Mouse (Mus musculus) CH12.LX (cell line): ENCODE measurements at regions not wholly inside any gene's neighbourhood (a gene's known extent, or its start where the extent isn't known, plus 50 kb on each side); places are given as distances from the start of the nearest gene placed in this dataset.

Experiments used
- DNase-seq: peaks from one replicate; pipeline ENCODE4 v3.0.0-alpha.2; 2013; ENCODE audit errors: extremely low read depth
- H3K27ac ChIP-seq: 2 replicates; pipeline ENCODE4 v1.5.1; 2012; ENCODE audit warnings: low read depth, mild to moderate bottlenecking, control low read depth, moderate library complexity; ENCODE audit not compliant: insufficient read depth
- H3K27me3 ChIP-seq: replicated peaks from 2 replicates; pipeline ENCODE3; 2012; ENCODE audit warnings: inconsistent platforms
- H3K36me3 ChIP-seq, 2 experiments: replicated peaks in 1 of 2; 2 replicates each; pipeline versions ENCODE3 to v1.6.1; 2012; ENCODE audit warnings: inconsistent platforms in 1 of 2, low read length in 1 of 2, mild to moderate bottlenecking in 1 of 2, mixed read lengths in 1 of 2, moderate library complexity in 1 of 2; ENCODE audit not compliant: control insufficient read depth in 1 of 2, insufficient read depth in 1 of 2
- H3K4me1 ChIP-seq, 2 experiments: 2 replicates each; pipeline ENCODE4 v1.6.1; 2012; ENCODE audit warnings: inconsistent platforms in 1 of 2, moderate library complexity in 1 of 2; ENCODE audit not compliant: insufficient read depth in 2 of 2, control insufficient read depth in 1 of 2
- H3K4me2 ChIP-seq: 2 replicates; pipeline ENCODE4 v1.6.1; 2012; ENCODE audit warnings: low read depth, mild to moderate bottlenecking, control low read depth; ENCODE audit not compliant: poor library complexity, insufficient read depth, severe bottlenecking
- H3K4me3 ChIP-seq, 3 experiments: fragments of 150-350 bp in 1 of 3; sonication (generic) in 1 of 3; replicated peaks in 1 of 3; 2 replicates each; pipeline versions ENCODE3 to v1.5.1; 2011 to 2012; ENCODE audit warnings: low read depth in 2 of 3, low read length in 2 of 3, mild to moderate bottlenecking in 2 of 3, moderate library complexity in 2 of 3, control low read depth in 1 of 3, improper control_type of control experiment in 1 of 3, inconsistent platforms in 1 of 3, mixed read lengths in 1 of 3; ENCODE audit not compliant: poor library complexity in 1 of 3
- H3K79me2 ChIP-seq: replicated peaks from 2 replicates; pipeline ENCODE4 v1.6.1; 2012; ENCODE audit warnings: mild to moderate bottlenecking, moderate library complexity; ENCODE audit not compliant: control insufficient read depth, poor library complexity, insufficient read depth, severe bottlenecking; ENCODE audit errors: extremely low read depth
- H3K9ac ChIP-seq: 2 replicates; pipeline ENCODE4 v1.6.1; 2012; ENCODE audit warnings: low read depth, mild to moderate bottlenecking, control low read depth, moderate library complexity; ENCODE audit not compliant: insufficient read depth
- H3K9me3 ChIP-seq: replicated peaks from 2 replicates; pipeline ENCODE3; 2012; ENCODE audit warnings: low read length, inconsistent platforms, mixed read lengths
- CHD1 ChIP-seq: IDR thresholded peaks from 2 replicates; pipeline ENCODE4 v1.6.1; 2012; ENCODE audit warnings: low read depth, low read length, improper control_type of control experiment, inconsistent platforms
- E2F4 ChIP-seq: IDR thresholded peaks from 2 replicates; pipeline ENCODE4 v1.6.1; 2011; ENCODE audit warnings: low read depth, low read length, improper control_type of control experiment; ENCODE audit not compliant: insufficient replicate concordance
- ELF1 ChIP-seq: IDR thresholded peaks from 2 replicates; pipeline ENCODE4 v1.6.1; 2014; ENCODE audit warnings: low read depth, mild to moderate bottlenecking, inconsistent platforms, low read length, improper control_type of control experiment
- EP300 ChIP-seq: IDR thresholded peaks from 2 replicates; pipeline ENCODE4 v1.6.1; 2011; ENCODE audit warnings: low read length, improper control_type of control experiment
- ETS1 ChIP-seq: conservative IDR thresholded peaks from 2 replicates; pipeline ENCODE4 v1.6.1; 2012; ENCODE audit warnings: low read depth, mild to moderate bottlenecking, inconsistent platforms, low read length, improper control_type of control experiment, moderate library complexity
- GABPA ChIP-seq: IDR thresholded peaks from 2 replicates; pipeline ENCODE4 v1.6.1; 2012; ENCODE audit warnings: low read depth, low read length, improper control_type of control experiment, inconsistent platforms; ENCODE audit not compliant: insufficient replicate concordance
- HCFC1 ChIP-seq: IDR thresholded peaks from 2 replicates; pipeline ENCODE4 v1.6.1; 2012; ENCODE audit warnings: low read depth, mild to moderate bottlenecking, inconsistent platforms, low read length, improper control_type of control experiment
- IRF4 ChIP-seq: IDR thresholded peaks from 2 replicates; pipeline ENCODE4 v1.6.1; 2014; ENCODE audit warnings: low read depth, mild to moderate bottlenecking, inconsistent platforms, low read length, improper control_type of control experiment
- JUND ChIP-seq: conservative IDR thresholded peaks from 2 replicates; pipeline ENCODE4 v1.6.1; 2011; ENCODE audit warnings: low read depth, low read length, improper control_type of control experiment
- MAX ChIP-seq: IDR thresholded peaks from 2 replicates; pipeline ENCODE4 v1.6.1; 2011; ENCODE audit warnings: low read length, improper control_type of control experiment
- MAZ ChIP-seq: IDR thresholded peaks from 2 replicates; pipeline ENCODE4 v1.6.1; 2012; ENCODE audit warnings: low read depth, mild to moderate bottlenecking, inconsistent platforms, low read length, improper control_type of control experiment, moderate library complexity
- NELFE ChIP-seq: IDR thresholded peaks from 2 replicates; pipeline ENCODE4 v1.6.1; 2011; ENCODE audit warnings: low read depth, low read length, improper control_type of control experiment
- NRF1 ChIP-seq: IDR thresholded peaks from 2 replicates; pipeline ENCODE4 v1.6.1; 2014; ENCODE audit warnings: low read depth, mild to moderate bottlenecking, inconsistent platforms, low read length, improper control_type of control experiment, moderate library complexity
- PAX5 ChIP-seq: IDR thresholded peaks from 2 replicates; pipeline ENCODE4 v1.6.1; 2012; ENCODE audit warnings: low read length, inconsistent platforms, mixed read lengths
- SIN3A ChIP-seq: IDR thresholded peaks from 2 replicates; pipeline ENCODE4 v1.6.1; 2012; ENCODE audit warnings: low read length, improper control_type of control experiment, inconsistent platforms
- TCF12 ChIP-seq: IDR thresholded peaks from 2 replicates; pipeline ENCODE4 v1.6.1; 2014; ENCODE audit warnings: low read depth, mild to moderate bottlenecking, inconsistent platforms, low read length, improper control_type of control experiment
- UBTF ChIP-seq: IDR thresholded peaks from 2 replicates; pipeline ENCODE4 v1.6.1; 2012; ENCODE audit warnings: low read depth, mild to moderate bottlenecking, inconsistent platforms, low read length, improper control_type of control experiment, moderate library complexity
- USF1 ChIP-seq: IDR thresholded peaks from 2 replicates; pipeline ENCODE4 v1.6.1; 2014; ENCODE audit warnings: low read depth, mild to moderate bottlenecking, inconsistent platforms, low read length, improper control_type of control experiment
- USF2 ChIP-seq: conservative IDR thresholded peaks from 2 replicates; pipeline ENCODE4 v1.6.1; 2011; ENCODE audit warnings: low read depth, low read length, improper control_type of control experiment
- ZC3H11A ChIP-seq: IDR thresholded peaks from 2 replicates; pipeline ENCODE4 v1.6.1; 2012; ENCODE audit warnings: low read depth, mild to moderate bottlenecking, inconsistent platforms, low read length, improper control_type of control experiment
- ZKSCAN1 ChIP-seq: IDR thresholded peaks from 2 replicates; pipeline ENCODE4 v1.6.1; 2012; ENCODE audit warnings: low read depth, inconsistent platforms, low read length, improper control_type of control experiment, borderline replicate concordance
- ZMIZ1 ChIP-seq: IDR thresholded peaks from 2 replicates; pipeline ENCODE4 v1.6.1; 2012; ENCODE audit warnings: low read depth, mild to moderate bottlenecking, inconsistent platforms, low read length, improper control_type of control experiment
- dilution Hi-C: fragments of 300-500 bp; cut with MboI; formaldehyde crosslinking; loops from 2 replicates; pipeline ENCODE4 v1.14.3; 2020; ENCODE audit warnings: low sequenced_read_pairs; ENCODE audit not compliant: extremely low pct_unique_long_range_greater_than_20kb, extremely low pct_ligation_motif_present
- in situ Hi-C: fragments of 300-500 bp; cut with MboI; formaldehyde crosslinking; loops from 3 replicates; pipeline ENCODE4 v1.14.3; 2019; ENCODE audit warnings: low sequenced_read_pairs, low pct_ligation_motif_present, low pct_unique_long_range_greater_than_20kb, mixed read lengths

- peaks cover 2% of the 10 kb centered on the region for H3K27me3 ChIP-seq
- H3K4me3 ChIP-seq, result no peak overlapping the region
- H3K27ac ChIP-seq, result no peak overlapping the region
- dilution Hi-C loops, result no loop called here
- TF ChIP-seq HCFC1 (no peak), NELFE (no peak), ETS1 (no peak), PAX5 (no peak), ZKSCAN1 (no peak), NRF1 (no peak), SIN3A (no peak), ELF1 (no peak), GABPA (no peak), USF1 (no peak), JUND (no peak), E2F4 (no peak), MAX (no peak), UBTF (no peak), IRF4 (no peak), EP300 (no peak), TCF12 (no peak), ZMIZ1 (no peak), ZC3H11A (no peak), USF2 (no peak)
- TF ChIP-seq, all 38 proteins: peak for 0
- Histone ChIP-seq H3K4me1 (no peaks in the 10 kb centered on the region), H3K9me3 (no peaks in the 10 kb centered on the region), H3K79me2 (no peaks in the 10 kb centered on the region), H3K9ac (no peak overlapping the region), H3K36me3 (no peaks in the 10 kb centered on the region), H3K4me2 (no peak overlapping the region)
- DNase-seq, result no peak
- in situ Hi-C loops, result no loop called here
These were observed 91.8 kb upstream of the Neo1 start for GRCm38 (mm10) chr9:59128023-59128422.

- Histone ChIP-seq H3K27ac (no peak overlapping the region), H3K27me3 (peaks cover 2% of the 10 kb centered on the region), H3K4me2 (no peak overlapping the region), H3K4me1 (no peaks in the 10 kb centered on the region), H3K79me2 (no peaks in the 10 kb centered on the region), H3K9me3 (no peaks in the 10 kb centered on the region), H3K9ac (no peak overlapping the region), H3K4me3 (no peak overlapping the region), H3K36me3 (no peaks in the 10 kb centered on the region)
- DNase-seq, result no peak
- dilution Hi-C loops (no loop called here), in situ Hi-C loops (no loop called here)
- TF ChIP-seq ETS1, result no peak
- no peak for TF ChIP-seq CHD1
- no peak for TF ChIP-seq ZC3H11A
- no peak for TF ChIP-seq E2F4
- TF ChIP-seq MAZ, result no peak
These were observed 89.6 kb upstream of the Neo1 start for GRCm38 (mm10) chr9:59125886-59126285.
